Mouse (Mus musculus) ES-Bruce4 (cell line): ENCODE data around the gene Ptpn6. TPM values are rescaled to one million over a fixed set of nuclear protein-coding genes. Genes with fewer than 3 reads are reported as not detected.

Source experiments
- H3K27ac ChIP-seq: 2 replicates; pipeline ENCODE4 v1.5.1; 2012; ENCODE audit warnings: low read length, inconsistent platforms; ENCODE audit not compliant: insufficient read depth
- H3K27me3 ChIP-seq: 2 replicates; pipeline ENCODE4 v1.6.1; 2012; ENCODE audit warnings: mild to moderate bottlenecking, low read length, inconsistent platforms; ENCODE audit not compliant: control insufficient read depth, poor library complexity, insufficient read depth, severe bottlenecking
- H3K36me3 ChIP-seq: 2 replicates; pipeline ENCODE4 v1.6.1; 2012; ENCODE audit warnings: inconsistent platforms, mild to moderate bottlenecking, low read length, moderate library complexity; ENCODE audit not compliant: control insufficient read depth, poor library complexity, insufficient read depth, severe bottlenecking
- H3K4me1 ChIP-seq: one replicate; pipeline ENCODE4 v1.8.1; 2011; ENCODE audit warnings: low read length; ENCODE audit not compliant: control insufficient read depth, insufficient read depth
- H3K4me3 ChIP-seq: 2 replicates; pipeline ENCODE4 v1.5.1; 2011; ENCODE audit warnings: low read depth, mild to moderate bottlenecking, low read length
- H3K9ac ChIP-seq: 2 replicates; pipeline ENCODE4 v1.6.1; 2012; ENCODE audit warnings: low read depth, mild to moderate bottlenecking, inconsistent platforms; ENCODE audit not compliant: poor library complexity, severe bottlenecking
- H3K9me3 ChIP-seq: replicated peaks from 2 replicates; pipeline ENCODE4 v1.6.1; 2012; ENCODE audit warnings: mild to moderate bottlenecking, low read length, inconsistent platforms; ENCODE audit not compliant: control insufficient read depth, poor library complexity, insufficient read depth, severe bottlenecking
- CTCF ChIP-seq: IDR thresholded peaks from one replicate; pipeline ENCODE4 v1.8.1; 2011; ENCODE audit warnings: low read depth, low read length
- EP300 ChIP-seq: IDR thresholded peaks from 2 replicates; pipeline ENCODE4 v1.6.1; 2011; ENCODE audit warnings: low read depth, low read length; ENCODE audit not compliant: insufficient read depth
- POLR2A ChIP-seq: IDR thresholded peaks from one replicate; pipeline ENCODE4 v1.8.1; 2011; ENCODE audit warnings: low read length; ENCODE audit not compliant: insufficient read depth
- polyA plus RNA-seq: library from polyadenylated mRNA; stranded (reverse); fragments of >200 nt; gene quantifications from 2 replicates; pipeline ENCODE4 v1.2.4, GENCODE M21; 2011; ENCODE audit warnings: low read depth; ENCODE audit not compliant: missing spikeins, insufficient read depth, insufficient read length

Gene Ptpn6
- polyA plus RNA-seq, 1 experiment = 15.4 TPM

GRCm38 (mm10) chr6:124678769-124679168 lies 59.7 kb downstream of the Ptpn6 start:
- TF ChIP-seq POLR2A (no peak), CTCF (no peak), EP300 (no peak)
- H3K4me3 ChIP-seq = no peak overlapping the region
- H3K27ac ChIP-seq = no peak overlapping the region
- H3K27me3 ChIP-seq = no peaks in the 10 kb centered on the region
- no peaks in the 10 kb centered on the region for H3K9me3 ChIP-seq
- H3K4me1 ChIP-seq = peaks cover 7% of the 10 kb centered on the region
- H3K9ac ChIP-seq = no peak overlapping the region
- no peaks in the 10 kb centered on the region; the same call in 1 of the 2 replicates for H3K36me3 ChIP-seq

- no peaks in the 10 kb centered on the region for H3K27me3 ChIP-seq
- peaks cover 7% of the 10 kb centered on the region for H3K4me1 ChIP-seq
- TF ChIP-seq CTCF (no peak), EP300 (no peak), POLR2A (no peak)
- H3K9me3 ChIP-seq = no peaks in the 10 kb centered on the region
- H3K9ac ChIP-seq = no peak overlapping the region
- no peak overlapping the region for H3K27ac ChIP-seq
- no peak overlapping the region for H3K4me3 ChIP-seq
- H3K36me3 ChIP-seq = no peaks in the 10 kb centered on the region; the same call in 1 of the 2 replicates
Observed at GRCm38 (mm10) chr6:124676171-124676570, 62.3 kb downstream of the Ptpn6 start.

GRCm38 (mm10) chr6:124674591-124674990 lies 63.9 kb downstream of the Ptpn6 start:
- peaks cover 7% of the 10 kb centered on the region for H3K4me1 ChIP-seq
- no peak overlapping the region for H3K9ac ChIP-seq
- TF ChIP-seq EP300 = no peak
- TF ChIP-seq CTCF = no peak
- no peak for TF ChIP-seq POLR2A
- H3K27me3 ChIP-seq = no peaks in the 10 kb centered on the region
- no peaks in the 10 kb centered on the region for H3K9me3 ChIP-seq
- H3K36me3 ChIP-seq = no peaks in the 10 kb centered on the region; the same call in 1 of the 2 replicates
- H3K27ac ChIP-seq = no peak overlapping the region
- H3K4me3 ChIP-seq = no peak overlapping the region

- Histone ChIP-seq H3K4me1 (peaks cover 7% of the 10 kb centered on the region), H3K27me3 (no peaks in the 10 kb centered on the region), H3K9ac (no peak overlapping the region), H3K9me3 (no peaks in the 10 kb centered on the region), H3K4me3 (no peak overlapping the region), H3K36me3 (no peaks in the 10 kb centered on the region; the same call in 1 of the 2 replicates), H3K27ac (no peak overlapping the region)
- TF ChIP-seq POLR2A (no peak), CTCF (no peak), EP300 (no peak)
Observed at GRCm38 (mm10) chr6:124673619-124674018, 64.9 kb downstream of the Ptpn6 start.

GRCm38 (mm10) chr6:124672100-124672499 lies 66.4 kb downstream of the Ptpn6 start:
- no peak for TF ChIP-seq EP300
- Histone ChIP-seq H3K4me1 (peaks cover 5% of the 10 kb centered on the region), H3K9ac (no peak overlapping the region), H3K36me3 (no peaks in the 10 kb centered on the region; the same call in 1 of the 2 replicates), H3K4me3 (no peak overlapping the region), H3K9me3 (no peaks in the 10 kb centered on the region), H3K27ac (no peak overlapping the region), H3K27me3 (no peaks in the 10 kb centered on the region)

Other genes with a start within 250 kb of the Ptpn6 start
- 0.79 and 1.3 TPM in 2 replicates for gene C1rl, start 245.6 kb downstream of the Ptpn6 start, polyA plus RNA-seq
- 0.27 TPM in 1 of 2 replicates, not detected in the other for gene C1ra, start 226.3 kb downstream of the Ptpn6 start, polyA plus RNA-seq
- gene C1s1, start 196.4 kb downstream of the Ptpn6 start, polyA plus RNA-seq = 3.4 and 3.9 TPM in 2 replicates
- not detected in 2 replicates for gene C1rb, start 168.4 kb downstream of the Ptpn6 start, polyA plus RNA-seq
- gene C1s2, start 102.6 kb downstream of the Ptpn6 start, polyA plus RNA-seq = 0.49 TPM in 1 of 2 replicates, not detected in the other
- 69.3 and 73.8 TPM in 2 replicates for gene Lpcat3, start 75.7 kb downstream of the Ptpn6 start, polyA plus RNA-seq
- 118 TPM in 2 replicates for gene Emg1, start 26.5 kb downstream of the Ptpn6 start, polyA plus RNA-seq
- 329 and 331 TPM in 2 replicates for gene Phb2, start 26.4 kb downstream of the Ptpn6 start, polyA plus RNA-seq
- gene Grcc10, start 2.7 kb upstream of the Ptpn6 start, polyA plus RNA-seq = 93.5 and 105 TPM in 2 replicates
- gene Gm45234, start 17.3 kb upstream of the Ptpn6 start, polyA plus RNA-seq = 0.59 TPM in 1 of 2 replicates, not detected in the other
- gene Atn1, start 17.8 kb upstream of the Ptpn6 start, polyA plus RNA-seq = 32.0 and 35.2 TPM in 2 replicates
- 7.4 and 8.3 TPM in 2 replicates for gene Eno2, start 31.0 kb upstream of the Ptpn6 start, polyA plus RNA-seq
- gene Lrrc23, start 41.0 kb upstream of the Ptpn6 start, polyA plus RNA-seq = 0.84 TPM in 1 of 2 replicates, not detected in the other
- gene Spsb2, start 69.9 kb upstream of the Ptpn6 start, polyA plus RNA-seq = 4.6 and 5.4 TPM in 2 replicates
- 377 and 389 TPM in 2 replicates for gene Tpi1, start 75.6 kb upstream of the Ptpn6 start, polyA plus RNA-seq
- gene Usp5, start 90.8 kb upstream of the Ptpn6 start, polyA plus RNA-seq = 80.9 and 85.2 TPM in 2 replicates
- 162 and 187 TPM in 2 replicates for gene Cdca3, start 90.8 kb upstream of the Ptpn6 start, polyA plus RNA-seq
- not detected in 2 replicates for gene Gnb3, start 101.6 kb upstream of the Ptpn6 start, polyA plus RNA-seq
- 3.1 and 3.6 TPM in 2 replicates for gene P3h3, start 119.0 kb upstream of the Ptpn6 start, polyA plus RNA-seq
- 2.4 and 3.2 TPM in 2 replicates for gene Gpr162, start 125.3 kb upstream of the Ptpn6 start, polyA plus RNA-seq
- gene Cd4, start 149.5 kb upstream of the Ptpn6 start, polyA plus RNA-seq = not detected in 2 replicates
- 4.0 and 5.9 TPM in 2 replicates for gene Lag3, start 173.0 kb upstream of the Ptpn6 start, polyA plus RNA-seq
- gene Ptms, start 181.4 kb upstream of the Ptpn6 start, polyA plus RNA-seq = 382 and 383 TPM in 2 replicates
- 263 and 294 TPM in 2 replicates for gene Mlf2, start 192.7 kb upstream of the Ptpn6 start, polyA plus RNA-seq
- gene Cops7a, start 226.8 kb upstream of the Ptpn6 start, polyA plus RNA-seq = 145 and 154 TPM in 2 replicates